Mouse (Mus musculus) spleen, adult 2 months (tissue): ENCODE data around the gene Gramd4.

ENCODE experiments used
- CTCF ChIP-seq: fragments of 200-500 bp; IDR thresholded peaks from 2 replicates; pipeline ENCODE4 v1.5.1; 2011; ENCODE audit warnings: mild to moderate bottlenecking, inconsistent platforms; ENCODE audit not compliant: insufficient read depth, insufficient read length, insufficient replicate concordance; ENCODE audit errors: extremely low read depth
- POLR2A ChIP-seq: fragments of 200-500 bp; IDR thresholded peaks from 2 replicates; pipeline ENCODE4 v1.6.1; 2011; ENCODE audit warnings: low read depth, low read length, inconsistent platforms

GRCm38 (mm10) chr15:86027871-86028270 lies 29.6 kb upstream of the Gramd4 start:
- TF ChIP-seq CTCF (no peak), POLR2A (no peak)
